ENCODE assay signal across 8 mouse cellular contexts in the genomic region with DNA sequence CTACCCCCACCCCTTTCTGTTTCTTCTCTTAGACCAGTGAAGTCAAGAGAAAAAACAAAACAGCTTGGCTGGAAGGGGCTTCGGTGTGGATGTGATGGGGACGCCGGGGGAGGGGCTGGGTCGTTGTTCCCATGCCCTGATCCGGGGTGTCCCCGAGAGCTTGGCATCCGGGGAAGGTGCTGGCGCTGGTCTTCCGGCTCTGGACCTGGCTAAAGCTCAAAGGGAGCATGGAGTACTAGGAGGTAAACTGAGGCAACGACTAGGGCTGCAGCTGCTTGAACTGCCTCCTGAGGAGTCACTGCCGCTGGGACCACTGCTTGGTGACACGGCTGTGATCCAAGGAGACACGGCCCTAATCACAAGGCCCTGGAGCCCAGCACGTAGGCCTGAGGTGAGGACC. TPM values are rescaled to one million over a fixed set of nuclear protein-coding genes. Genes with fewer than 3 reads are reported as not detected.
DNase-seq lines count a peak whose midpoint lies in the region; ATAC-seq and TF ChIP-seq lines count a peak whose summit lies in the region.

No protein-coding gene starts in this region.

- peaks cover 30% of the 10 kb centered on the region for H3K4me1 ChIP-seq in lung, embryonic 15.5 days
- H3K4me1 ChIP-seq in intestine, postnatal 0 days (replicated peaks; ENCODE audit: control insufficient read depth, insufficient read depth, low read length): peaks cover 6% of the 10 kb centered on the region; the same call in 1 of the 2 replicates
- peaks cover 37% of the 10 kb centered on the region for H3K4me1 ChIP-seq in neural tube, embryonic 15.5 days

- peak; percentile 65 for DNase-seq in cerebellum, adult 11-12 months
- no peak for DNase-seq in cerebellum, adult 11 months
- DNase-seq in lung, postnatal 25 days (ENCODE audit: low spot score): no peak
- no peak for DNase-seq in left cerebral cortex, postnatal 25 days (ENCODE audit: low spot score in 2 of 2)
- no peak for DNase-seq in layer of hippocampus, adult 9-10 months (ENCODE audit: low spot score)

- H3K4me3 ChIP-seq in lung, embryonic 15.5 days: peak overlapping the region; percentile 77
- H3K4me3 ChIP-seq in intestine, postnatal 0 days (ENCODE audit: low read depth, low read length): peak overlapping the region; percentile 59
- H3K4me3 ChIP-seq in neural tube, embryonic 15.5 days (replicated peaks): peak overlapping the region; percentile 79

- no peaks in the 10 kb centered on the region for H3K9me3 ChIP-seq in lung, embryonic 15.5 days
- no peaks in the 10 kb centered on the region for H3K9me3 ChIP-seq in intestine, postnatal 0 days (ENCODE audit: control insufficient read depth)
- no peaks in the 10 kb centered on the region for H3K9me3 ChIP-seq in neural tube, embryonic 15.5 days (replicated peaks)

- ATAC-seq in lung, embryonic 15.5 days (ENCODE audit: borderline replicate concordance, extremely low read depth, low FRiP score, low TSS enrichment): no peak
- ATAC-seq in intestine, postnatal 0 days: no peak
- ATAC-seq in neural tube, embryonic 15.5 days (ENCODE audit: low FRiP score): 0 out of 2 replicates have a peak, but pooled peaks have one; percentile 7

- 15% methylated on average over 14 of the region's 14 CpGs for WGBS in lung, embryonic 15.5 days
- 28% methylated on average over 14 of the region's 14 CpGs for WGBS in intestine, postnatal 0 days
- WGBS in neural tube, embryonic 15.5 days: 24% methylated on average over 14 of the region's 14 CpGs

- peak overlapping the region; percentile 79 for H3K9ac ChIP-seq in lung, embryonic 15.5 days
- H3K9ac ChIP-seq in intestine, postnatal 0 days (ENCODE audit: low read depth, low read length): peak overlapping the region; percentile 55
- H3K9ac ChIP-seq in neural tube, embryonic 15.5 days (replicated peaks): peak overlapping the region; percentile 76

- H3K27me3 ChIP-seq in lung, embryonic 15.5 days: no peaks in the 10 kb centered on the region
- H3K27me3 ChIP-seq in intestine, postnatal 0 days (replicated peaks; ENCODE audit: control insufficient read depth, insufficient read depth, low read length): no peaks in the 10 kb centered on the region
- H3K27me3 ChIP-seq in neural tube, embryonic 15.5 days (replicated peaks): peaks cover 17% of the 10 kb centered on the region

- no peak for TF ChIP-seq CTCF in intestine, postnatal 0 days (IDR thresholded peaks at IDR 0.05; ENCODE audit: low read depth)

- peaks cover 52% of the 10 kb centered on the region for H3K36me3 ChIP-seq in lung, embryonic 15.5 days
- H3K36me3 ChIP-seq in intestine, postnatal 0 days (ENCODE audit: control insufficient read depth, insufficient read depth): peaks cover 44% of the 10 kb centered on the region
- peaks cover 16% of the 10 kb centered on the region for H3K36me3 ChIP-seq in neural tube, embryonic 15.5 days

- no peak overlapping the region for H3K27ac ChIP-seq in lung, embryonic 15.5 days
- H3K27ac ChIP-seq in intestine, postnatal 0 days (ENCODE audit: low read depth, low read length): no peak overlapping the region
- H3K27ac ChIP-seq in neural tube, embryonic 15.5 days (replicated peaks): peak overlapping the region; percentile 86

- peak overlapping the region; percentile 81 for H3K4me2 ChIP-seq in lung, embryonic 15.5 days
- H3K4me2 ChIP-seq in intestine, postnatal 0 days (replicated peaks; ENCODE audit: low read depth): peak overlapping the region; percentile 76
- peak overlapping the region; percentile 84 for H3K4me2 ChIP-seq in neural tube, embryonic 15.5 days

- intact Hi-C loops in left cerebral cortex, postnatal 25 days (cut with DNase I): no loop called here

RNA-seq across cellular contexts. Expression of gene Ddah2, which starts 1.2 kb away (rescaled TPM):
- polyA plus RNA-seq in lung, embryonic 15.5 days (2015; fragmentation: Nextera tagmentation; extraction: Ambion mirVana): 330 and 333 TPM in 2 replicates
- polyA plus RNA-seq in intestine, postnatal 0 days (2015; fragmentation: Nextera tagmentation; extraction: Ambion mirVana): 62.0 and 68.3 TPM in 2 replicates
- 244 and 261 TPM in 2 replicates for polyA plus RNA-seq in neural tube, embryonic 15.5 days (2015; fragmentation: Nextera tagmentation; extraction: Ambion mirVana)
- total RNA-seq in left cerebral cortex, postnatal 25 days (2021): 10 to 100 TPM; 12.1 to 12.5 TPM

RNA-seq across cellular contexts. Expression of gene Ly6g6c, which starts 5.1 kb away (rescaled TPM):
- 0.36 and 0.39 TPM in 2 replicates for polyA plus RNA-seq in lung, embryonic 15.5 days (2015; fragmentation: Nextera tagmentation; extraction: Ambion mirVana)
- 0.12 TPM in 1 of 2 replicates, not detected in the other for polyA plus RNA-seq in intestine, postnatal 0 days (2015; fragmentation: Nextera tagmentation; extraction: Ambion mirVana)
- polyA plus RNA-seq in neural tube, embryonic 15.5 days (2015; fragmentation: Nextera tagmentation; extraction: Ambion mirVana): 0.19 TPM in 1 of 2 replicates, not detected in the other
- not detected for total RNA-seq in left cerebral cortex, postnatal 25 days (2021)

RNA-seq across cellular contexts. Expression of gene Mpig6b, which starts 5.9 kb away (rescaled TPM):
- 0.67 and 0.93 TPM in 2 replicates for polyA plus RNA-seq in lung, embryonic 15.5 days (2015; fragmentation: Nextera tagmentation; extraction: Ambion mirVana)
- 0.13 and 0.17 TPM in 2 replicates for polyA plus RNA-seq in intestine, postnatal 0 days (2015; fragmentation: Nextera tagmentation; extraction: Ambion mirVana)
- 0.17 and 0.24 TPM in 2 replicates for polyA plus RNA-seq in neural tube, embryonic 15.5 days (2015; fragmentation: Nextera tagmentation; extraction: Ambion mirVana)
- not detected for total RNA-seq in left cerebral cortex, postnatal 25 days (2021)

RNA-seq across cellular contexts. Expression of gene Clic1, which starts 10.3 kb away (rescaled TPM):
- polyA plus RNA-seq in lung, embryonic 15.5 days (2015; fragmentation: Nextera tagmentation; extraction: Ambion mirVana): 283 and 300 TPM in 2 replicates
- polyA plus RNA-seq in intestine, postnatal 0 days (2015; fragmentation: Nextera tagmentation; extraction: Ambion mirVana): 290 and 312 TPM in 2 replicates
- polyA plus RNA-seq in neural tube, embryonic 15.5 days (2015; fragmentation: Nextera tagmentation; extraction: Ambion mirVana): 76.6 and 156 TPM in 2 replicates
- 10 to 100 TPM in 1 of 2 experiments, 1 to 10 TPM in 1; 9.9 to 11.6 TPM for total RNA-seq in left cerebral cortex, postnatal 25 days (2021)

RNA-seq across cellular contexts. Expression of gene Msh5, which starts 13.5 kb away (rescaled TPM):
- 4.4 TPM in 2 replicates for polyA plus RNA-seq in lung, embryonic 15.5 days (2015; fragmentation: Nextera tagmentation; extraction: Ambion mirVana)
- polyA plus RNA-seq in intestine, postnatal 0 days (2015; fragmentation: Nextera tagmentation; extraction: Ambion mirVana): 1.4 and 3.0 TPM in 2 replicates
- 2.0 and 3.3 TPM in 2 replicates for polyA plus RNA-seq in neural tube, embryonic 15.5 days (2015; fragmentation: Nextera tagmentation; extraction: Ambion mirVana)
- total RNA-seq in left cerebral cortex, postnatal 25 days (2021): under 1 TPM; 0.76 to 0.96 TPM
